Mouse (Mus musculus) neutrophil, adult 65 days (primary cell): ENCODE measurements around the gene Cdc7. TPM values are rescaled to one million over a fixed set of nuclear protein-coding genes. Genes with fewer than 3 reads are reported as not detected.

Experiments used
- total RNA-seq: library from RNA; stranded (reverse); gene quantifications from 2 replicates; pipeline ENCODE4 v1.2.4, GENCODE M21; 2023

The Cdc7 gene
- total RNA-seq: 12.8 and 15.9 TPM in 2 replicates

DNA sequence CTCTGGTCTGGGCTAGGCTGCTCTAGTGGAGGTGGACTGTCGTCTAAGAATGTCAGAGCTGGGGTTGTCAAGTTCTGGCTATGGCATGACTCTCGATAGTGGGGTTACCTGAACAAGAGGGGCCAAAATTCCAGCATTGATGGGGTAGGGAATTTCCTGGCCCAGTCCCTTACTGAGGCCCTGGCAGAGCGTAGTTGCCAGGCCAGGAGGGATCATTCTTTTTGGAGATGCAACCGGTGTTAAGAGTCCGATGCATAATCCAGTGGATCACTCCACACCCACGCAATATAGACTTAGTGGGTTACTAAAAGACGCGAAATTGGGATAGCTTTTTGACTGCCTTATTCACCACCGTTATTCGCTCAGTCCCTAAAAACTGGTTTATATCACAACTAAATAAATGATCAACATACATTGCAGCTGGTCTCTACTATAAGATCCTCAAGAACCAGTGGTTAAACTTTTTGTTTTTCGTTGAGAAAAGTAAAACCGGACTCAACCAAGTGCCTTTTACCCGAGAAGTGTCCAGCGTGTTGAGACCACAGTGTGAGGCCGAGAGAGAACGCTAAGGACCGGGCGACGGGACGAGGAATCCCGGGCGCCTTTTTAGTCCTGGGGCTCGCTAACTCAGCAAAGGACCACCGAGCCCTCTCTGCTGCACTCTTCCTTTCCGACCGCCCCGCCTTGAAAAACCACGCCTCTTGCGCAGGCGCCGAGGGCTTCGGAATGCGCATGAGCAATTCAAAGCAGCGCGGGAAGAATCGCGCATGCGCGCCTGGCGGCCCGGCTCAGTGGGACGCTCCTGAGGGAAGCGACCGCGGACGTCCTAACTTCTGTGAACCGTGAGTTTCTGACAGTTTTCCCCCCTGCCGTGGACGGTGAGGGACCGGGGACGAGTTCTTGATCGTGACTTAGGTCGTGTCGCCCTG is at the start of gene Cdc7:
TSS of gene Cdc7 (plus strand) at position 739 of the 929 bp plus-strand sequence.

DNA sequence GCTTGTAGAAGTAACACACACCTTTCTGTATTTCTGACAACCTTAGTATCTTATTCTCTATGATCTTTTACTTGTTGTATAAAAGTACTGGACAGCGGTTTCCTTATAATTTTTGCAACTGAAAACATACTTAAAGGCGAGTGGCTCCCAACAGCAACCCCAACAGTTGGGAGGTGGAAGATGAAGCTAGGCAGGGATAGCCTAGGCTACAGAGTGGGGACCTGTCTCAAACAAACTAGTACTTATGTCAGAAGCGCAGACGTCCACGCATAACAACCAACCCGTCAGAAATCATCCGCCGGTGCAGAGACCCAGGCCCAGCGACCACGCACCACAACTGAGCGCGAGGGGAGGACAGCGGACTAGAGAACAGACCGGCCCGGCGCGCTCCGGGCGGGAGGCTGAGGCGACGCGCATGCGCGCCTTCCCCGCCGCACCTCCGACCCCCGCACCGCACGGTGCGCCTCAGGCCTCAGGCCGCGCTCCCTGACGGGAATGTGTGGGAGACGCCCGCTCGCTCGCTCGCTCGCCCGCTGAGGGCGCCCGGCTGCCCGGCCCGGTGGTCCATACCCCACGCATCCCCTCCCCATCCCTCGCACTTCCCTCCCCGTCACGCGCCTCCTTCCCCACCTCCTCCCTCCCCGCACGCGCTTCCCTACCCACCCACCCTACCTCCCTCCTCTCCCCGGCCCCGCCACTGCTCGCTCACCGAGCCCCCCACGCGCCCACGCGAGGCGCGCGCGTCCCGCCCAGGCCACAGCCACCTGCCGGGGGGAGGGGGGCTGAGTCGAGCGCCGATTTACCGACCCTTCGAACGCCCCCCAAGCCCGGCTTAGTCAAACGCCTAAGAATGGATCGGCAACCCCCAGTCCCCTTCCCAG is 38.4 kb upstream of the Cdc7 start, which contains the start of gene Hfm1:
TSS of gene Hfm1 (minus strand) at position 834 of the 881 bp plus-strand sequence.

Other genes starting within 250 kb of the Cdc7 start
- not detected in 2 replicates for gene Hfm1, start 38.0 kb upstream of the Cdc7 start, total RNA-seq